Mouse (Mus musculus): ENCODE data around the gene Mark2.

DNA sequence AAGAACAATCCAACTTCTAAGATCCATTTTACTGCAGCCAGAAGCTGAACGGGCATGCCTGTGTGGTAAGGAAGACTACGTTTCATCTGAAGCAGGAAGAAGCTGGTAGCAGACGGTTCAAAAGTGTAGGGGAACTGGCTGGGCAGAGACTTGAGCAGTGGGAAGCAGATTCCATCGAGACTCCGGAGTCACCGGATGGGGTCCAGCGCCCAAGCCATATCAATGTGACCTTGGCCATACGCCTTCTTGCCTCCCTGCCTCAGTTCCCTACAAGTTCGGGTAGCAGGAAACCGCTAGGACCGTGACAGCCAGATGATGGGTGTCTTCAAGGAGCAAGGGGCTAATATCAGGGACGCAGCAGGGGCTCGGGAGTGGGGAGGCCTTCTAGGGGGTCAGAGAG lies 101.4 kb downstream of the Mark2 start:
- TF ChIP-seq POLR2A (IDR thresholded peaks at IDR 0.05; ENCODE audit: insufficient read depth, low read length), result no peak
- no peak for TF ChIP-seq CTCF (IDR thresholded peaks at IDR 0.05; ENCODE audit: low read depth, low read length)
- TF ChIP-seq EP300 (IDR thresholded peaks at IDR 0.05; ENCODE audit: insufficient read depth, low read depth, low read length), result no peak
